Mouse (Mus musculus) yolk sac, embryonic 10.5 days (tissue): ENCODE results near the gene Zfp947.
A peak's percentile ranks its signal among the peaks of the same experiment; 100 is the strongest.
"Not testable (repeated sequence)": the region's sequence is repeated elsewhere in the genome, so short reads cannot be mapped to it uniquely, and the experiment has no call there.

Source experiments
- DNase-seq: peaks from one replicate; pipeline ENCODE4 v3.0.0-alpha.2; 2017; ENCODE audit warnings: low spot score

Zfp947 gene

DNA sequence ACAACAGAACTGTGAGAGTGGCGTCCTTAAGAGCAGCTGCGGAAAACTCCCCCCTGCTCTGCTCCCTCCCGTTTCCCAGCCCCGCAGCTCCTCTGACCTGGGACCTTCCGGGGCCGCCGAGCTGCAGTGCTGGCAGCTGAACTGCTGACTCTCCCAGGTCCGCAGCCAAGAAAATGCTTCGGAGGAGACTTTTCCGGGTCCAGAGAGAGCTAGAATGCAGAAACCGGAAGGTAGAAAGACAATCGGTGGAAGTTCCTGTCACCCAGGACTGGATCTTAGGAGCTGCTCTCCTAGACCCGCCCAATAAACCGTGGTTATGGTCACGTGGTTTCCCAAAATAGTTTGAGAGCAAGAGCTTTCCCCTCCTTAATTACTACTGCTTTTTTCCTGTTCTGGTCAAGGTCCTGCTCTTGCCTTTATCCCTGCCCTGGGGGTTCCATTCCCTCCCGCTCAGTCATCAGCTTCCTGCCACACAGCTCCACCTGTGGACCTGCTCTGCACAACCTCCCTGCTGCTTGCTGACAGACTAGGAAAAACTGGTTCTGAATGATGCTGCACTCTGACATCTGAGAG is at the start of gene Zfp947:
Gene Zfp947 (minus strand): TSS at position 469 of the 573 bp plus-strand sequence.
- DNase-seq: peak; percentile 73

DNA sequence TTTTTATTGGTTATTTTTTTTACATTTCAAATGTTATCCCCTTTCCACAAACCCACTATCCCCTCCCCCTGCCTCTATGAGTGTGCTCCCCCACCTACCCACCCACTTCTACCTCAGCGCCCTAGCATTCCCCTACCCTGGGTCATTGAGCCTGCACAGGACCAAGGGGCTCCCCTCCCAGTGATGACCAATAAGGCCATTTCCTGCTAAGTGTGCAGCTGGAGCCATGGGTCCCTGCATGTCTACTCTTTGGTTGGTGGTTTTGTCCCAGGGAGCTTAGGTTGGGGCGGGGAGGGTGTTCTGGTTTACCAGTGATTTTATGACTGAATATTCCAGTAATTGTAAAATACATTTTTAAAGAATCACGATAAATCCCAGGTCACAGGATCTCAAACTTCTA is 686 bp downstream of the Zfp947 start:
- DNase-seq: not testable (repeated sequence)

DNA sequence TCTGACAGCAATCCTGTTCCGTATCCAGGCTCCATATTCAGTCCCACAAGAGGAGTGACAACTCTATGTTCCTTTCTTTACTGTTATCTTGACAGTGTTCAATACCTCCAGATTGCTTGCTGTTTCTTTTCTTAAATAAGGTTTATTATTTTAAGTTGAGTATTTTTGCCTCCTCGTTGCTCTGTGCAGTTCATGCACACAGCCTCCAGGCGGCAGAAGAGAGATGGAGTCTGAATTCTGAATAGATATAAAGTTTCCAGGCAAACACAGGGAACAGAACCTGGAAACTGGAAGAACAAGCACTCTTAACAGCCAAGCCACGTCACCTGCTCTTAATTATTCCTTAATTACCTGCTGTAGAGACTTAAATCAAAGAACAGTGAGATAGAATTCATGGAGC is 12.0 kb downstream of the Zfp947 start:
- not testable (repeated sequence) for DNase-seq

DNA sequence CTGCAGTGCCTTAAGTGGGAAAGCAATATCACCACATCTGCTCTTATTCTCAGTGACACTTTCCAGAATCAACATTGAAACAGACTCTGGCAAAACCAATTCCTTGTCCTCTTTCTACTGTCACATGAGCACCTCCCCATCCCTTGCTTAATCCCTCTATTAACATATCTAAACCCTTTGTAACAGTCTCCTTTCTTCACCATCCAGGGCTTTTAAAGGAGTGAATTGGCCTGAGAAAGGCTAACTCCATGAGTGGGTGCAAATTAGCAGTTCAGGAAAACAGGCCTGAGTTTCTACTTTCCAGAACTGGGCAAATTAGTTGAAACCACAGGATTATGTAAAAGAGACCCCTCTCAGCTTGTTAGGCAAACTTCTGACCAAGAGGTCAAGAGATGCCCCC is 47.2 kb downstream of the Zfp947 start:
- no peak for DNase-seq
